ENCODE assay signal across 8 mouse cellular contexts in the genomic region with DNA sequence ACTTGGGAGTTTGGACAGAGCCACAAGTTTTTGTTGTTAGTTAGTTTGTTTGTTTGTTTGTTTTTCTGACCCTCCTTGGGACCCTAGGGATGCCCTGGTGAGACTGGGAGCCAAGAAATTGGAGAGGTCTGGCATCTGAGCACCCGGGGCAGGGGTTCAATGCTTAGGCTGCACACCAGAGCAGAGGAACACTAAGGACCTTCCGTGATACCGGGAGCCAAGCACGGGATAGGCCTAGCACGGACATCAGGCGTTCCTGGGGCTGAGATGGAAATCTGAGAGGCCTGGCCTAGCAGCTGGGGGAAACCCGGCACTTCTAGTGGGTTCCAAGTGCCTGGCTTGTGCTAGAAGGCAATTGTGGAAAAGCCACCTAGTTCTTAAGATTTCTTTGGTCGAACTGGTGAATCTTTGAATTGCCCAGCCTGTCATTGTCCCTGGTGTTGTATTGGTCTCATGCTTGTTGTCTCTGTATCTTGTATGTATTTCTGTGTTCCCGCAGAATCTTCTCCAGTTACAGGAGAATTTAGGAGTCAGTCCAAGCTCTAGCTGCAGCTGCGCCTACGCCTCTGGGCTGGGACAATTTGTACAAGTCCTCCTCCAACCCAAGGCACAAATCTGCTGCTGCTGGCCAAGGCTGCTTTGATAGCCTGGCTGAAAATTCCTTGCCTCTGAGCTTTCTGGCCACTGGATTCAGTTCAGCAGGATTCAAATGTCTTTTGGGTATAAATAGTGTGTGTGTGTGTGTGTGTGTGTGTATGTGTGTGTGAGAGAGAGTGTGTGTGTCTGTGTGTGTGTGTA. TPM values are rescaled to one million over a fixed set of nuclear protein-coding genes. Genes with fewer than 3 reads are reported as not detected.
DNase-seq lines count a peak whose midpoint lies in the region; ATAC-seq lines count a peak whose summit lies in the region.

No protein-coding gene starts in this region.

- H3K4me2 ChIP-seq in midbrain, embryonic 16.5 days (ENCODE audit: low read length): no peak overlapping the region

- DNase-seq in left cerebral cortex, adult 18-20 months (ENCODE audit: low spot score in 2 of 2): peak; percentile 72 to 75
- no peak for DNase-seq in left cerebral cortex, postnatal 10 days (ENCODE audit: extremely low spot score in 1 of 2, low spot score in 2 of 2)
- DNase-seq in fibroblast of lung, adult 2 months (ENCODE audit: low read depth): peak; percentile 36
- DNase-seq in heart, postnatal 4 days: peak; percentile 66
- DNase-seq in skeletal muscle tissue, adult 2 months (ENCODE audit: low read depth, low spot score): peak; percentile 97
- DNase-seq in cerebellum, postnatal 25 days: no peak

- H3K4me3 ChIP-seq in midbrain, embryonic 16.5 days (ENCODE audit: low read depth, low read length): no peak overlapping the region

- no peaks in the 10 kb centered on the region for H3K27me3 ChIP-seq in midbrain, embryonic 16.5 days (ENCODE audit: control insufficient read depth, insufficient read depth, low read depth, low read length)

- intact Hi-C loops in left cerebral cortex, postnatal 10 days (cut with DNase I): loop anchor here (10.0 kb wide), 1 partner anchor 57 kb away; no protein-coding TSS in a partner anchor

- H3K9ac ChIP-seq in midbrain, embryonic 16.5 days (ENCODE audit: low read depth, low read length): no peak overlapping the region

- no peaks in the 10 kb centered on the region for H3K36me3 ChIP-seq in midbrain, embryonic 16.5 days (ENCODE audit: control insufficient read depth, insufficient read depth, low read length)

- H3K27ac ChIP-seq in midbrain, embryonic 16.5 days (ENCODE audit: low read length): no peak overlapping the region

- WGBS in midbrain, embryonic 16.5 days: 83% methylated on average over 11 of the region's 11 CpGs

- no peaks in the 10 kb centered on the region for H3K4me1 ChIP-seq in midbrain, embryonic 16.5 days (ENCODE audit: control insufficient read depth, insufficient read depth, low read length)

- ATAC-seq in midbrain, embryonic 16.5 days: no peak
- ATAC-seq in cerebellum, adult (ENCODE audit: insufficient number of reproducible peaks, low FRiP score, low TSS enrichment): no peak

- H3K9me3 ChIP-seq in midbrain, embryonic 16.5 days (replicated peaks; ENCODE audit: control insufficient read depth, low read length, poor library complexity, severe bottlenecking): no peaks in the 10 kb centered on the region

RNA-seq across cellular contexts. Expression of gene Gabrr2, which starts 4.7 kb away (rescaled TPM):
- under 1 TPM; 0.40 to 0.53 TPM for total RNA-seq in left cerebral cortex, adult 18-20 months (2021)
- total RNA-seq in left cerebral cortex, postnatal 10 days (2021): not detected
- not detected for total RNA-seq in heart, postnatal 4 days (2021)
- 0.34 and 0.80 TPM in 2 replicates for polyA plus RNA-seq in midbrain, embryonic 16.5 days (2015; fragmentation: Nextera tagmentation; extraction: Ambion mirVana)

RNA-seq across cellular contexts. Expression of gene Ube2j1, which starts 26.9 kb away (rescaled TPM):
- 100 to 1,000 TPM; 110 to 117 TPM for total RNA-seq in left cerebral cortex, adult 18-20 months (2021)
- total RNA-seq in left cerebral cortex, postnatal 10 days (2021): 100 to 1,000 TPM; 124 to 126 TPM
- total RNA-seq in heart, postnatal 4 days (2021): 10 to 100 TPM; 44.9 to 46.6 TPM
- 63.2 and 66.4 TPM in 2 replicates for polyA plus RNA-seq in midbrain, embryonic 16.5 days (2015; fragmentation: Nextera tagmentation; extraction: Ambion mirVana)

Comparison
In these comparisons a context has a peak if more than half of its experiments do, and no peak if none do; other contexts are left out.
1. DNase-seq: peak in left cerebral cortex, adult 18-20 months (2 of 2), fibroblast of lung, adult 2 months (single experiment), heart, postnatal 4 days (single experiment) and skeletal muscle tissue, adult 2 months (single experiment); none in left cerebral cortex, postnatal 10 days (0 of 2) and cerebellum, postnatal 25 days (0 of 2).